Mouse (Mus musculus) lung, postnatal 4 days (tissue): Measurements from ENCODE around the gene Tas2r136.

ENCODE experiments used
- DNase-seq, 2 experiments: peaks; one replicate each; pipeline ENCODE4 v3.0.0; 2021

Tas2r136 gene

DNA sequence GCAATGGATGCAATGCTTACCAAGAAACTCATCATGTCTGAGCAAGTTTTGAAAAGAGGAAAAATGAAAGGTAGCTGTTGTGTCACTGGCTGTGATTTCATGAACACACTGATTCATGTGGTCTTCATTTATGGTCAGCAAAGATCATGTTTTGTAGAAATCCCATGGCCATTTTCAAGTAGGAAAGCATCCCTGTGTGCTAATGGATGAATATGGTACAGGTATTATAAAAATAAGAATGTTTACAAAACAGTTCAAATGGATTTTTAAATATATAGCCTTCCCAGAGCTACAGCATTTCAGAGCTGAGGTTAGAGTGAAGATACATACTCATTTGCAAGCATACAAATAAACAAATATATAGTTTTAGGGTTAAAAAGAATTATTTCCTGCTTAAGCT is at the start of gene Tas2r136:
Tas2r136 (minus strand) TSS at position 101 of the 400 bp plus-strand sequence.
- DNase-seq: no peak

DNA sequence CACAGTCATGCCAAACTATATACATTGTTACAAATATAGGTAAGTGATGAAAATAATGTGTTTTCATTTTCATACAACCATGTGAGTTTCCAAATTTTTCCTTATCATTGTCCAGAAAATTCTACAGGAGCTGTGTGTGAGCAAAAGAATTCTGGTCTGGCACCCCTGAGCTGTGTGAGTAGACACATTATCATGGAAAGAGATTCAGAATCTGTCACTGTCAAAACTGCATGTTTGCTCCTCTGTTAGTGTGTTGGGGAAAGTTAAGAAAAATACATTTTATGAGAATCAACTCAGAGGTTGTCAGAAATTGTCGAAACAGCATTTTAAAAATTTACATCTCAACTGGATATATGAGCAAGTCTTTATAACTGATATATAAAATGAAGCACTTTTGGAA is 24.6 kb upstream of the Tas2r136 start, which contains the start of gene Tas2r117:
Tas2r117 (plus strand) TSS at position 301 of the 400 bp plus-strand sequence.
- no peak for DNase-seq

DNA sequence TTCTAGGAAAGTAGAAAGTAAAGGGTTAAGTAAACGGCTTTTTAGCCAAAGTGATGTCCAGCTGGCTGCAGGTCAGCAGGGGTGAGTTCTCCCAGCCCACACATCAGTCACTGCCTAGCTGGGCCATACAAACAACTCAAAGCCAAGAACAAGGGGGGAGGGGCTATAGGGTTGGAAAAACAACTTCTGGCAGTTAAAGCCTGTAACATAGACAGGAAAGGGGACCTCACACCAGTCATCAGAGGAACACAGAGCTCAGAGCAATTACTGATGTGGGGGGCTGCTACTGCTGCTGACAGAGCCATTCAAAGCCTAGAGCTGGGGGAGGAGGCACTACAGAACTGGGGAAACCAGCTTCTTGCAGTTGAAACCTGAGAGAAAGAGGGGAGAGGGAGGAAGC is 17.4 kb upstream of the Tas2r136 start:
- DNase-seq: no peak

DNA sequence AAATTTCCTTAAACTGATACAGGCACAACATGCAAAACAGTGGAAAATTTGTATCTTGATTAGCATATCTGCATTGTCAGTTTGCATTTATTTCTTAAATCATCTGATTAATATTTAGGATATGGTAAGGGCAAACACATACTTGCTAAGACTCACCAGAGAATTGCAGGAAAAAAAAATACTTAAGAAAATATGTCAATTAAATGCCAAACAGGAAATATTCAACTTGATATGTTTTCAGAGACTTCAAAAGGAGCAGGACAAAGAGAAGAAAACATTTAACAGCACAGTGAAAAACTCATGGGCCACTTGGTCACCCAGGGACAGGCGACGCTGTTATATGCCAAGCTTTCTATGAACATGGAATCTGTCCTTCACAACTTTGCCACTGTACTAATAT is 16.1 kb downstream of the Tas2r136 start, which contains the start of gene Tas2r102:
Tas2r102 (plus strand) TSS at position 301 of the 400 bp plus-strand sequence.
- DNase-seq: no peak

DNA sequence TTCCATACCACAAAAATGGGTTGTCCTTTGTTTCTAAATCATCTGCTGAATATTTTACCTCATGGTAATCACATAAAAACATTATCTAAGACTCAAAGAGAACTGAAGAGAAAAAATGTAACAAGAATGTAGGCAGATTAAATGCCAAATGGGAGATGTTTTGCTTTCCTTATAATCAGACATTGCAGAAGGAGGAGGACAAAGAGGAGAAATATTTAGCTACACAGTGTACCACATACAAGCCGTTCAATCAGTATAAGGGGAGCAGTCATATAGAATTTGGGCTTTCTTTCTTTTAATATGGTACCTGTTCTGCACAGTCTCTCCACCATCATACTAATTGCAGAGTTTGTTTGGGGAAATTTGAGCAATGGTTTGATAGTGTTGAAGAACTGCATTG is 23.5 kb downstream of the Tas2r136 start, which contains the start of gene Tas2r124:
Tas2r124 (plus strand) TSS at position 301 of the 400 bp plus-strand sequence.
- DNase-seq: no peak

DNA sequence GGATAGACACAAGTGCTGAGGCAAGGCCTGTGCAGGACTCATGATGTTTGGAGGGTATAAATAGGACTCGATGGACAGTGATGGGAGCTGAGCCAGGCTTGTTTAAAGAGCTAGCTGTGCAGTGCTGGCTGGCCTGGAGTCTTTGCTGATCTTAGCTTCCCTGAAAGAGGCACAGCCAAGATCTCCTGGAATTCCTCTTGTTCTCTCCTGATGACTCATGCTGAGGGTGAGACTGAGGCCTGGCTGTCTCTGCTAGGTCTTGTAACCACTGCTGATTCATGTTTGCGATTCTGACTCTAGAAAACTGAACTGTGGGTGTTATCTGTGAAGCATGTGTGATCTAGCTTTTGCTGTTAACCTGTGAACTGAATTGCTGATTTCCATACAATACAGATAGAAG is 27.8 kb downstream of the Tas2r136 start:
- DNase-seq: no peak

DNA sequence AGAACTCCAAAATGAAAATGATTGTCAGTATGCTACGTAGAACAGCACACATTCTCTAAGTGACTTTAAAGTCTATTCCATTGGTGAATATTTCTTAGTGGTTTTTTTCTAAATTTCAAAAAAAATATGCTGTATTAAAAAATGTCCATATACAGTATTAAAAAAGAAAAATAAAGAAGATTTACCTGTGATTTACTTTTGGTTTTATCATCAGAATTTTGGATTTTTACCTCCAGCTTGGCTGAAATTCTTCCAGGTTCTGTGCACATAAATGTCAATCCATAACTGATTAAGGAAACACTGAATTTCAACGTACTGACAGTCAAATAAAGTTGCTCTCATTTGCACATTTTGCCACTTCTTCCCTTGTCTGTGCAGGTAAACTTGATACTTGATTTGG is 40.0 kb downstream of the Tas2r136 start, which contains the start of gene Tas2r115:
Tas2r115 (minus strand) TSS at position 101 of the 400 bp plus-strand sequence.
- no peak for DNase-seq
